Mouse (Mus musculus) E14TG2a.4 (cell line): ENCODE results near the gene Gm17364.

Source experiments
- CTCF ChIP-seq: conservative IDR thresholded peaks from 2 replicates; pipeline ENCODE4 v1.5.1; 2014; ENCODE audit warnings: low read length
- POU5F1 ChIP-seq: IDR thresholded peaks from 2 replicates; pipeline ENCODE4 v1.6.1; 2014; ENCODE audit warnings: low read length, borderline replicate concordance

DNA sequence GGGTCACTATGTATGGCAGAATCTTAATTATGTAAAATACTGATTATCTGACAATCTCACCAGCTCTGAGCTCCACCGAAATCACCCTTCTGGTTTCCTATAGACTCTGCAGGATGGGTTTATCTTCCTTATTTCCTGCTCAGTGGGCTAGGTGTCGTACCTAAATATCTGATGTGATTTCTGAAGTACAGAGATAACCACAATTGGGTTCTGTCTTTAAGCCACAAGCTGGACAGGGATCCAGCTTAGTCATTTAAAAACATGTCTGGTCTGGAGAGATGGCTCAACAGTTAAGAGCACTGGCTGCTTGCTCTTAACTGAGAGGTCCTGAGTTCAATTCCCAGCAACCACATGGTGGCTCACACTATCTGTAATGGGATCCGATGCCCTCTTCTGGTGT is 16.8 kb downstream of the Gm17364 start:
- no peak for TF ChIP-seq CTCF
- no peak for TF ChIP-seq POU5F1
